Mouse (Mus musculus): ENCODE data around the gene Fcor. TPM values are rescaled to one million over a fixed set of nuclear protein-coding genes. Genes with fewer than 3 reads are reported as not detected.

Fcor gene
- total RNA-seq (2014; rRNA removed): 21.2 TPM in 1 of 2 replicates, not detected in the other
- polyA plus RNA-seq (2015; fragmentation: Nextera tagmentation; extraction: Ambion mirVana): 27.0 and 27.5 TPM in 2 replicates

GRCm38 (mm10) chr8:3671980-3672491 is at the start of gene Fcor:
Gene Fcor (minus strand): TSS chr8:3672362.
- peak; percentile 87 for ATAC-seq
- peak; percentile 95 for TF ChIP-seq CTCF (IDR thresholded peaks at IDR 0.05; ENCODE audit: low read depth)
- Histone ChIP-seq H3K4me1 (ENCODE audit: insufficient read depth, low read length) (peaks cover 5% of the 10 kb centered on the region), H3K9ac (replicated peaks; ENCODE audit: low read length) (peak within 1 kb of the TSS; percentile 61), H3K27ac (peak within 1 kb of the TSS; percentile 82), H3K4me2 (ENCODE audit: low read depth, low read length) (peak within 1 kb of the TSS; percentile 71), H3K4me3 (ENCODE audit: low read length) (peak within 1 kb of the TSS; percentile 44), H3K36me3 (ENCODE audit: insufficient read depth, low read length) (no peaks in the 10 kb centered on the region), H3K27me3 (ENCODE audit: insufficient read depth, low read length) (no peaks in the 10 kb centered on the region), H3K9me3 (ENCODE audit: low read length) (no peaks in the 10 kb centered on the region)
- peak; percentile 90 for DNase-seq (ENCODE audit: low spot score)
- WGBS: under 1% methylated on average over 23 of the region's 23 CpGs

GRCm38 (mm10) chr8:3721041-3721440 is 48.9 kb upstream of the Fcor start:
- H3K9me3 ChIP-seq (ENCODE audit: low read length): no peaks in the 10 kb centered on the region
- no peak overlapping the region for H3K9ac ChIP-seq (replicated peaks; ENCODE audit: low read length)
- H3K36me3 ChIP-seq (ENCODE audit: insufficient read depth, low read length): no peaks in the 10 kb centered on the region
- no peaks in the 10 kb centered on the region for H3K27me3 ChIP-seq (ENCODE audit: insufficient read depth, low read length)
- peak; percentile 63 for DNase-seq (ENCODE audit: low spot score)
- 36% methylated on average over 1 of the region's 1 CpGs for WGBS
- TF ChIP-seq CTCF (IDR thresholded peaks at IDR 0.05; ENCODE audit: low read depth): no peak
- H3K4me3 ChIP-seq (ENCODE audit: low read length): no peak overlapping the region
- H3K4me2 ChIP-seq (ENCODE audit: low read depth, low read length): no peak overlapping the region
- 0 out of 2 replicates have a peak, but pooled peaks have one; percentile 43 for ATAC-seq
- H3K27ac ChIP-seq: no peak overlapping the region
- no peaks in the 10 kb centered on the region for H3K4me1 ChIP-seq (ENCODE audit: insufficient read depth, low read length)

GRCm38 (mm10) chr8:3720551-3720950 is 48.4 kb upstream of the Fcor start, which contains the start of gene Clec4g:
Gene Clec4g (minus strand): TSS chr8:3720651.
- TF ChIP-seq CTCF (IDR thresholded peaks at IDR 0.05; ENCODE audit: low read depth): no peak
- WGBS: 67% methylated on average over 5 of the region's 5 CpGs
- no peak within 1 kb of the TSS for H3K27ac ChIP-seq
- no peaks in the 10 kb centered on the region for H3K4me1 ChIP-seq (ENCODE audit: insufficient read depth, low read length)
- H3K4me2 ChIP-seq (ENCODE audit: low read depth, low read length): no peak within 1 kb of the TSS
- H3K4me3 ChIP-seq (ENCODE audit: low read length): no peak within 1 kb of the TSS
- DNase-seq (ENCODE audit: low spot score) (no peak), ATAC-seq (no peak)
- no peaks in the 10 kb centered on the region for H3K9me3 ChIP-seq (ENCODE audit: low read length)
- H3K9ac ChIP-seq (replicated peaks; ENCODE audit: low read length): no peak within 1 kb of the TSS
- no peaks in the 10 kb centered on the region for H3K36me3 ChIP-seq (ENCODE audit: insufficient read depth, low read length)
- H3K27me3 ChIP-seq (ENCODE audit: insufficient read depth, low read length): no peaks in the 10 kb centered on the region

- TF ChIP-seq CTCF (IDR thresholded peaks at IDR 0.05; ENCODE audit: low read depth): peak; percentile 89
Observed at GRCm38 (mm10) chr8:3718559-3718958, 46.4 kb upstream of the Fcor start.

GRCm38 (mm10) chr8:3717321-3717954 is 45.3 kb upstream of the Fcor start:
- 89% methylated on average over 12 of the region's 12 CpGs for WGBS
- Histone ChIP-seq H3K36me3 (ENCODE audit: insufficient read depth, low read length) (no peaks in the 10 kb centered on the region), H3K27ac (no peak overlapping the region), H3K4me3 (ENCODE audit: low read length) (no peak overlapping the region), H3K9me3 (ENCODE audit: low read length) (no peaks in the 10 kb centered on the region), H3K4me1 (ENCODE audit: insufficient read depth, low read length) (no peaks in the 10 kb centered on the region), H3K4me2 (ENCODE audit: low read depth, low read length) (no peak overlapping the region), H3K27me3 (ENCODE audit: insufficient read depth, low read length) (no peaks in the 10 kb centered on the region), H3K9ac (replicated peaks; ENCODE audit: low read length) (no peak overlapping the region)
- ATAC-seq: no peak
- no peak for DNase-seq (ENCODE audit: low spot score)
- no peak for TF ChIP-seq CTCF (IDR thresholded peaks at IDR 0.05; ENCODE audit: low read depth)

More at GRCm38 (mm10) chr8:3718559-3718958, 46.4 kb upstream of the Fcor start:
- Histone ChIP-seq H3K9me3 (ENCODE audit: low read length) (no peaks in the 10 kb centered on the region), H3K9ac (replicated peaks; ENCODE audit: low read length) (no peak overlapping the region), H3K27ac (no peak overlapping the region), H3K4me2 (ENCODE audit: low read depth, low read length) (no peak overlapping the region), H3K36me3 (ENCODE audit: insufficient read depth, low read length) (no peaks in the 10 kb centered on the region), H3K27me3 (ENCODE audit: insufficient read depth, low read length) (no peaks in the 10 kb centered on the region), H3K4me3 (ENCODE audit: low read length) (no peak overlapping the region), H3K4me1 (ENCODE audit: insufficient read depth, low read length) (no peaks in the 10 kb centered on the region)
- ATAC-seq (peak; percentile 59), DNase-seq (ENCODE audit: low spot score) (peak; percentile 53)
- WGBS: 21% methylated on average over 14 of the region's 14 CpGs

GRCm38 (mm10) chr8:3711646-3712045 is 39.5 kb upstream of the Fcor start:
- 74% methylated on average over 2 of the region's 2 CpGs for WGBS
- Histone ChIP-seq H3K4me2 (ENCODE audit: low read depth, low read length) (no peak overlapping the region), H3K4me1 (ENCODE audit: insufficient read depth, low read length) (no peaks in the 10 kb centered on the region), H3K4me3 (ENCODE audit: low read length) (no peak overlapping the region), H3K27me3 (ENCODE audit: insufficient read depth, low read length) (no peaks in the 10 kb centered on the region), H3K9ac (replicated peaks; ENCODE audit: low read length) (no peak overlapping the region), H3K9me3 (ENCODE audit: low read length) (no peaks in the 10 kb centered on the region), H3K36me3 (ENCODE audit: insufficient read depth, low read length) (no peaks in the 10 kb centered on the region), H3K27ac (no peak overlapping the region)
- no peak for DNase-seq (ENCODE audit: low spot score)
- TF ChIP-seq CTCF (IDR thresholded peaks at IDR 0.05; ENCODE audit: low read depth): no peak
- no peak for ATAC-seq

GRCm38 (mm10) chr8:3710312-3710711 is 38.1 kb upstream of the Fcor start:
- H3K9ac ChIP-seq (replicated peaks; ENCODE audit: low read length): no peak overlapping the region
- 85% methylated on average over 3 of the region's 3 CpGs for WGBS
- no peaks in the 10 kb centered on the region for H3K27me3 ChIP-seq (ENCODE audit: insufficient read depth, low read length)
- H3K4me3 ChIP-seq (ENCODE audit: low read length): no peak overlapping the region
- no peaks in the 10 kb centered on the region for H3K36me3 ChIP-seq (ENCODE audit: insufficient read depth, low read length)
- TF ChIP-seq CTCF (IDR thresholded peaks at IDR 0.05; ENCODE audit: low read depth): no peak
- DNase-seq (ENCODE audit: low spot score) (no peak), ATAC-seq (no peak)
- no peaks in the 10 kb centered on the region for H3K9me3 ChIP-seq (ENCODE audit: low read length)
- no peaks in the 10 kb centered on the region for H3K4me1 ChIP-seq (ENCODE audit: insufficient read depth, low read length)
- H3K4me2 ChIP-seq (ENCODE audit: low read depth, low read length): no peak overlapping the region
- H3K27ac ChIP-seq: no peak overlapping the region

All from hindbrain, postnatal 0 days (tissue).